ENCODE assay signal across 31 mouse cellular contexts in genomic region chr7:80932777-80933176, GRCm38 (mm10). TPM values are rescaled to one million over a fixed set of nuclear protein-coding genes. Genes with fewer than 3 reads are reported as not detected.
"Had no signal": no experiment of that assay in that cellular context is flagged by ENCODE, and none has a peak within 500 bp of the region (broad histone marks: within the 10 kb centered on the region; RNA-seq: fewer than 3 reads in every experiment).

No protein-coding gene starts in this region.

- H3K4me2 ChIP-seq: embryonic facial prominence, embryonic 12.5 days; embryonic facial prominence, embryonic 13.5 days; embryonic facial prominence, embryonic 15.5 days; forebrain, embryonic 12.5 days; forebrain, embryonic 13.5 days; forebrain, embryonic 15.5 days had no signal

- H3K27ac ChIP-seq: embryonic facial prominence, embryonic 10.5 days; embryonic facial prominence, embryonic 12.5 days; embryonic facial prominence, embryonic 13.5 days; embryonic facial prominence, embryonic 15.5 days; forebrain, embryonic 10.5 days; forebrain, embryonic 12.5 days; forebrain, embryonic 13.5 days; forebrain, embryonic 15.5 days; gastrocnemius, adult 2 months had no signal

- DNase-seq: cerebellum, adult 2 months; cerebellum, adult 8-10 months; cerebellum, adult 9-10 months; cerebellum, adult 9-11 months; cerebellum, postnatal 10 days; cerebellum, postnatal 14 days; cerebellum, postnatal 25 days; cerebellum, postnatal 36 days; embryo, embryonic 11 days; forebrain, postnatal 0 days; gastrocnemius, adult 2 months; gastrocnemius, postnatal 10 days; gastrocnemius, postnatal 14 days; gastrocnemius, postnatal 25 days; gastrocnemius, postnatal 36 days; heart, adult 11 months; heart, adult 18-20 months; heart, adult 2 months had no signal

- H3K4me3 ChIP-seq: embryonic facial prominence, embryonic 10.5 days; embryonic facial prominence, embryonic 12.5 days; embryonic facial prominence, embryonic 13.5 days; embryonic facial prominence, embryonic 15.5 days; erythroblast, embryonic 14.5 days; forebrain, embryonic 10.5 days; forebrain, embryonic 12.5 days; forebrain, embryonic 13.5 days; forebrain, embryonic 15.5 days; gastrocnemius, adult 2 months; heart, adult 2 months had no signal

- H3K27me3 ChIP-seq: embryonic facial prominence, embryonic 12.5 days; embryonic facial prominence, embryonic 13.5 days; embryonic facial prominence, embryonic 15.5 days; forebrain, embryonic 12.5 days; forebrain, embryonic 13.5 days; forebrain, embryonic 15.5 days had no signal

- H3K9me3 ChIP-seq: embryonic facial prominence, embryonic 10.5 days; embryonic facial prominence, embryonic 12.5 days; embryonic facial prominence, embryonic 13.5 days; embryonic facial prominence, embryonic 15.5 days; forebrain, embryonic 10.5 days; forebrain, embryonic 12.5 days; forebrain, embryonic 13.5 days; forebrain, embryonic 15.5 days had no signal

- ATAC-seq: forebrain, embryonic 13.5 days; forebrain, embryonic 14.5 days; forebrain, embryonic 15.5 days; forebrain, embryonic 16.5 days; forebrain, postnatal 0 days had no signal

- H3K9ac ChIP-seq: embryonic facial prominence, embryonic 12.5 days; embryonic facial prominence, embryonic 13.5 days; embryonic facial prominence, embryonic 15.5 days; forebrain, embryonic 12.5 days; forebrain, embryonic 13.5 days; forebrain, embryonic 15.5 days; forebrain, postnatal 0 days had no signal

- H3K4me1 ChIP-seq: embryonic facial prominence, embryonic 10.5 days; embryonic facial prominence, embryonic 12.5 days; embryonic facial prominence, embryonic 13.5 days; embryonic facial prominence, embryonic 15.5 days; forebrain, embryonic 10.5 days; forebrain, embryonic 12.5 days; forebrain, embryonic 13.5 days; forebrain, embryonic 15.5 days had no signal

RNA-seq across cellular contexts. Expression of gene Nmb, which starts 27.9 kb away (rescaled TPM):
- total RNA-seq: common myeloid progenitor, adult 5-6 weeks; granulocyte monocyte progenitor cell, adult 5-6 weeks had no signal
- polyA plus RNA-seq: erythroblast, embryonic 14.5 days had no signal
